Mouse (Mus musculus) testis, adult 2 months (tissue): Measurements from ENCODE around the gene Polr2e.

ENCODE experiments used
- CTCF ChIP-seq: fragments of 200-500 bp; IDR thresholded peaks from 2 replicates; pipeline ENCODE4 v1.5.1; 2012; ENCODE audit warnings: low read depth, mild to moderate bottlenecking, inconsistent platforms, low read length, moderate library complexity; ENCODE audit not compliant: control insufficient read depth, insufficient read depth, insufficient replicate concordance
- POLR2A ChIP-seq: fragments of 200-500 bp; IDR thresholded peaks from 2 replicates; pipeline ENCODE4 v1.6.1; 2012; ENCODE audit warnings: low read depth, mild to moderate bottlenecking, inconsistent platforms, low read length, moderate library complexity; ENCODE audit not compliant: control insufficient read depth

DNA sequence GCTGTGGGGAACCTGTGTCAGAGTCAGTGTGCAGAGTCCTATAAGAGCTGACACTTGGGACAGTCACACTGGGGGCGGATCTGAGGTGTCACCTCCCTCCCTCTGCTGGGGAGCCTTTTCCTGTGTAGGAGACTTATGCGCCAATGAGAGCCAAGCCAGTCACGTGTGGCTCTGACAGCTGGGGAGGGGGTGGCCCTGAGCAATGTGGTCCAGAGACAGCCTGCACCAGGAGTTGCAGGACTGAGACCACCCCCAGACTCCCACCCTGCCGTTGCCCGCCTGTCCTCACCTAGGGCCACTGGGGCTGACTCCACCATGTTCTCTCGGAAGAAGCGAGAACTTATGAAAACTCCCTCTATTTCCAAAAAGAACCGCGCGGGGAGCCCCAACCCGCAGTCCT lies 23.1 kb downstream of the Polr2e start, which contains the start of gene Arhgap45:
- TF ChIP-seq CTCF (no peak), POLR2A (no peak)
